Mouse (Mus musculus): ENCODE measurements around the gene Cfap299.

Cfap299 gene

GRCm38 (mm10) chr5:98380360-98380759 lies 51.3 kb downstream of the Cfap299 start:
- no peak for DNase-seq

- DNase-seq = no peak
These were observed 58.0 kb downstream of the Cfap299 start for GRCm38 (mm10) chr5:98387054-98387453.

GRCm38 (mm10) chr5:98402165-98402564 lies 73.1 kb downstream of the Cfap299 start:
- no peak for DNase-seq

- DNase-seq = peak in 1 of 2 experiments; percentile 30
These were observed 81.0 kb downstream of the Cfap299 start for GRCm38 (mm10) chr5:98410060-98410459.

GRCm38 (mm10) chr5:98416385-98417145 lies 87.5 kb downstream of the Cfap299 start:
- no peak for DNase-seq

GRCm38 (mm10) chr5:98424965-98425364 lies 95.9 kb downstream of the Cfap299 start:
- DNase-seq = no peak

- DNase-seq = no peak
These were observed 97.0 kb downstream of the Cfap299 start for GRCm38 (mm10) chr5:98426112-98426511.

GRCm38 (mm10) chr5:98430060-98430459 lies 101.0 kb downstream of the Cfap299 start:
- peak in 1 of 2 experiments; percentile 3 for DNase-seq

- no peak for DNase-seq
These were observed 109.6 kb downstream of the Cfap299 start for GRCm38 (mm10) chr5:98438686-98439085.

- no peak for DNase-seq
These were observed 117.8 kb downstream of the Cfap299 start for GRCm38 (mm10) chr5:98446771-98447462.

- DNase-seq = no peak
These were observed 120.8 kb downstream of the Cfap299 start for GRCm38 (mm10) chr5:98449873-98450272.

- no peak for DNase-seq
These were observed 137.9 kb downstream of the Cfap299 start for GRCm38 (mm10) chr5:98466882-98467535.

GRCm38 (mm10) chr5:98470052-98470451 lies 140.9 kb downstream of the Cfap299 start:
- DNase-seq = no peak

- DNase-seq = no peak
These were observed 147.4 kb downstream of the Cfap299 start for GRCm38 (mm10) chr5:98476539-98476938.

- DNase-seq = peak in 1 of 2 experiments; percentile 34
These were observed 148.2 kb downstream of the Cfap299 start for GRCm38 (mm10) chr5:98477261-98477660.

GRCm38 (mm10) chr5:98483507-98483906 lies 154.4 kb downstream of the Cfap299 start:
- DNase-seq = no peak

- DNase-seq = no peak
These were observed 156.1 kb downstream of the Cfap299 start for GRCm38 (mm10) chr5:98485189-98485588.

GRCm38 (mm10) chr5:98498317-98498716 lies 169.2 kb downstream of the Cfap299 start:
- no peak for DNase-seq

- no peak for DNase-seq
These were observed 187.1 kb downstream of the Cfap299 start for GRCm38 (mm10) chr5:98516214-98516613.

- DNase-seq = no peak
These were observed 191.0 kb downstream of the Cfap299 start for GRCm38 (mm10) chr5:98520118-98520517.

- DNase-seq = no peak
These were observed 193.3 kb downstream of the Cfap299 start for GRCm38 (mm10) chr5:98522270-98522977.

- peak in 1 of 2 experiments; percentile 7 for DNase-seq
These were observed 193.9 kb downstream of the Cfap299 start for GRCm38 (mm10) chr5:98523050-98523449.

GRCm38 (mm10) chr5:98523783-98524182 lies 194.7 kb downstream of the Cfap299 start:
- DNase-seq = no peak
